Mouse (Mus musculus): ENCODE measurements around the gene Abcc9. TPM values are rescaled to one million over a fixed set of nuclear protein-coding genes. Genes with fewer than 3 reads are reported as not detected.

Abcc9 gene
- polyA plus RNA-seq (2015; fragmentation: Nextera tagmentation; extraction: Ambion mirVana) = 14.7 and 14.9 TPM in 2 replicates

DNA sequence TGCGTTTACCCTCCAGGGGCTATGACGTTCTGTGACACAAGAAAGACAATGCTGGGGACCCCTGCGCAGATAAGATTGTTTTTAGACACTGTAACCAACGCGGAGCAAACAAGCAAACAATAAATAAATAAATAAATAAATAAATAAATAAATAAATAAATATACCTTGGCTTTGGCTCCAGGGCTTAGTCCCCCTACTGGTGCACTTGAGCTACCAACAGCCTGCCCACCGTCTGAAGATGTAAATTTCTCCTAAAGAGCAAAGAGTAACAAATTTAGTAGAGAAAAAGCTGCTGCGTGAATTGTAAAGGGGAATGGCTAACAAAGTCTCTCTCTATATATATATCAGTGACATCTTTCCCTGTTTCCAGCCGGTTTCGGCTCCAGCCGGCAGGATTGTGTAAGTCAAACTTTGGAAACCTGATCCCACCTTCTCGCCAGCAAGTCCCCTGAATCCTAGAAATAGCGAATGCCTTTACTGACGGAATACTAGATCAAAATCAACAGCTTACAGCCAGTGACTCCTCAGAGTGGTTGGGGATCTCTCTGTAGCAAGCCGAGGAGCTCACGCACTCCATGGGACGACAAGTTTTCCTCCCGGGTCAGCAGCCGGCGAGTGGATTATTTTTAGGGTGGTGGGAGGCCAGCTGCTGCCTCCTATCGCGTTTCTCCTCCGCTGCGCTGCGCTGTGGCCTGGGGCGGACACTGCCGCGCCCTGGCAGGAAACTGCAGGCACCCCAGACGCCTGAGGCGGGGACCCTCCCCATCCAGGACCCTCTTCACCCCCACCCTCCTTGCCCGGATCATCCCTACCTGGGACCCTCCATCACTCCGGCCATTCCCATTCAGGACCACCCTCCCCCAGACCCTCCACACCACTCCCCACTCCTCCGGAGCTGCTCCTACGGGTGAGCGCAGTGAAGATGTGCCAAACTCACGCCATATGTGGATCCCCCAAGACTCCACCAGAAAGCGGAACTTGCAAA lies at the start of gene Abcc9:
Gene Abcc9, minus strand, starts transcription at position 664 of the 986 bp plus-strand sequence.
- Histone ChIP-seq H3K27me3 (ENCODE audit: control insufficient read depth, insufficient read depth, low read length) (no peaks in the 10 kb centered on the region), H3K36me3 (ENCODE audit: control insufficient read depth, insufficient read depth, low read length) (no peaks in the 10 kb centered on the region), H3K4me1 (ENCODE audit: control insufficient read depth, insufficient read depth, low read length) (peaks cover 16% of the 10 kb centered on the region), H3K9ac (ENCODE audit: low read length) (peak within 1 kb of the TSS; percentile 72), H3K27ac (ENCODE audit: low read length) (peak within 1 kb of the TSS; percentile 89), H3K9me3 (replicated peaks; ENCODE audit: control insufficient read depth, low read length) (no peaks in the 10 kb centered on the region), H3K4me2 (ENCODE audit: low read depth, low read length) (peak within 1 kb of the TSS; percentile 55), H3K4me3 (replicated peaks; ENCODE audit: low read length) (peak within 1 kb of the TSS; percentile 52)
- 7% methylated on average over 36 of the region's 36 CpGs for WGBS
- peak; percentile 70 for ATAC-seq (ENCODE audit: insufficient read depth, low FRiP score)

DNA sequence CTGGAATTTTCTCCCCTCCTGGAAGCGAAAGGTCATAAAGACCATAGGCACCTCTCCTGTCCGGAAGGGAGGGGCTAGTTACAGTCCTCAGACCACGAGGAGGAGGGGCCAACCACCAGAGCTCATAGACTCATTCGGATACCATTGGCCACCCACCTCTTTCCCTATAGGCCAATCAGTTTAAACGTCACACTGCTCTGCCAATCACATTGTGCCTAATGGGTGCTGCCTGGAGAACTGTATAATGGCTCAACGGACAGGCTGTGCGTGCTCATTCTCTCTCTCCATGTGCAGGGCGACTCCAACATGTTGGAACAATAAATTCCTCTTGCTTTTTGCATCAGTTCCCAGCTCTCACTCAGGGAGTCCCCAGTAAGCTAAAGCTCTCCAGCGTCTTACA lies 49.2 kb upstream of the Abcc9 start:
- Histone ChIP-seq H3K4me3 (replicated peaks; ENCODE audit: low read length) (no peak overlapping the region), H3K27me3 (ENCODE audit: control insufficient read depth, insufficient read depth, low read length) (no peaks in the 10 kb centered on the region), H3K4me2 (ENCODE audit: low read depth, low read length) (no peak overlapping the region), H3K27ac (ENCODE audit: low read length) (no peak overlapping the region), H3K9me3 (replicated peaks; ENCODE audit: control insufficient read depth, low read length) (no peaks in the 10 kb centered on the region), H3K9ac (ENCODE audit: low read length) (no peak overlapping the region), H3K4me1 (ENCODE audit: control insufficient read depth, insufficient read depth, low read length) (peaks cover 18% of the 10 kb centered on the region), H3K36me3 (ENCODE audit: control insufficient read depth, insufficient read depth, low read length) (no peaks in the 10 kb centered on the region)
- WGBS = 55% methylated on average over 9 of the region's 9 CpGs
- no peak for ATAC-seq (ENCODE audit: insufficient read depth, low FRiP score)

DNA sequence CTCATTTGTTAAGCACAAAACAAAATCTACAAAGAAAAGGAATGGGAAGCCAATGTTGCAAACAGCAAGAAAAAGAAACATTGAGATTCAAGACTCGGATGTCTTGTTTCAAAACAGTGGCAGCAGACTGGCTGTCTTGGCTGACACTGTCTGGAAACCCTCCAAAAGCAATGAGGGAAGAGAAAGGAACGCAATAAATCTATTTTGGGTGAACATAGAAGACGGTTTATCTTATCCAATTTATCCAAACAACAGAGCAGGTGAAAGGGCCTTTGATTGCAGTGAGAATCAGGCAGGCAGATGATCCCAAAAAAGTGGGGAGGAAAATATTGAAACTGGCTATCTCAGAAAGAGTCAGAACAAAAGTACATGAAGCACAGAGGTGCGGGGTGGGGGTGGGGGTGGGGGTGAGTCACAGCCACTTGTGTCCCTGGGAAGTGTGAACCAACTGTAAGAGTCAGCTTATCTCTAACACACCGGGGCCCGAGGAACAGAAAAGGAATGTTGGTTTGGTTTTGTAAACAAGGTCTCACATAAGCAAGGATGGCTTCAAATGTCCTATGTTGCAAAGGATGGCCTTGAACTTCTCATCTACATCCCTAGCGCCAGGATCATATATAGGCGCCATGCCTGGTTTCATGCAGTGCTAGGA lies 46.1 kb upstream of the Abcc9 start:
- H3K9me3 ChIP-seq (replicated peaks; ENCODE audit: control insufficient read depth, low read length) = no peaks in the 10 kb centered on the region
- no peak overlapping the region; the same call in 1 of the 2 replicates for H3K27ac ChIP-seq (ENCODE audit: low read length)
- H3K9ac ChIP-seq (ENCODE audit: low read length) = no peak overlapping the region
- no peak for ATAC-seq (ENCODE audit: insufficient read depth, low FRiP score)
- no peak overlapping the region for H3K4me2 ChIP-seq (ENCODE audit: low read depth, low read length)
- H3K4me3 ChIP-seq (replicated peaks; ENCODE audit: low read length) = no peak overlapping the region
- no peaks in the 10 kb centered on the region for H3K36me3 ChIP-seq (ENCODE audit: control insufficient read depth, insufficient read depth, low read length)
- H3K4me1 ChIP-seq (ENCODE audit: control insufficient read depth, insufficient read depth, low read length) = peaks cover 18% of the 10 kb centered on the region
- WGBS = 40% methylated on average over 8 of the region's 8 CpGs
- no peaks in the 10 kb centered on the region for H3K27me3 ChIP-seq (ENCODE audit: control insufficient read depth, insufficient read depth, low read length)

DNA sequence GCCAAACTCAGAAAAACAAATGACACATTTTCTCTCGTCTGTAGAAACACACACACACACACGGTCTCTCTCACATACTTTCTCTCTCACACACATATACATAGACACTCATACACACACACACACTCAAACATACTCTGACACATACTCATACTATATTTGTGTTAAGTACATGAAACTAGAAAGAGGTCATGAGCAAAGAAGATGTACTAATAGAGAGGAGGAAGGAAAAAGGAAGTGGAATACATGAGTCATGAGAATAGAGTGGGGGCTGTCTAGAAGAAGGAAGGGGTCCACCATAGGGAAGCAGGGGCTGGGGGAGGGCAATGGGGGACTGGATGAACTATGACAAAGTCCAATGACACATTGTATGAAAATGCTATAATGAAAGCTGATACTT lies 45.0 kb upstream of the Abcc9 start:
- H3K9ac ChIP-seq (ENCODE audit: low read length) = no peak overlapping the region
- ATAC-seq (ENCODE audit: insufficient read depth, low FRiP score) = no peak
- no peaks in the 10 kb centered on the region for H3K27me3 ChIP-seq (ENCODE audit: control insufficient read depth, insufficient read depth, low read length)
- no peak overlapping the region for H3K4me3 ChIP-seq (replicated peaks; ENCODE audit: low read length)
- no peaks in the 10 kb centered on the region for H3K36me3 ChIP-seq (ENCODE audit: control insufficient read depth, insufficient read depth, low read length)
- peak overlapping the region; percentile 66 for H3K27ac ChIP-seq (ENCODE audit: low read length)
- H3K4me1 ChIP-seq (ENCODE audit: control insufficient read depth, insufficient read depth, low read length) = peaks cover 18% of the 10 kb centered on the region
- no peaks in the 10 kb centered on the region for H3K9me3 ChIP-seq (replicated peaks; ENCODE audit: control insufficient read depth, low read length)
- WGBS = 35% methylated on average over 2 of the region's 2 CpGs
- H3K4me2 ChIP-seq (ENCODE audit: low read depth, low read length) = peak overlapping the region; percentile 14

DNA sequence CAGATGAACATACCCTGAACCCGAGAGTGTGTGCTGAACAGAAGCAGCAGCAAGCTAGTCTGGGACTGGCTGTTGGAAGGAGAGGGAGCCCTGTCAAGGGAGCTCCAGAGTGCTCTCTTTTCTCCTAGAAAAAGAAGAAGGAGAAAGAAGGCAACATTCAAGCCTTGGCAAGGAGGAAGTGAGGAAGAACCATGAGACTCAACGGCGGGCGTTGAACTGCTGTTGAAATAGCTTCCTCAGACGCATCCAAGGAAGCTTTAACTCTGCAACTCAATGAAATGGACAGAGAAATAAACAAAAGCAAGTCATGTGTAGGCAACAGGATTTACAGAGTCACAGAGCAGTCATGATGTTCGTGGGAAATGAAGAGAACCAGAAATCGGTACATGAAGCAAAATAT lies 44.6 kb upstream of the Abcc9 start:
- H3K36me3 ChIP-seq (ENCODE audit: control insufficient read depth, insufficient read depth, low read length) = no peaks in the 10 kb centered on the region
- peak overlapping the region; percentile 14 for H3K4me2 ChIP-seq (ENCODE audit: low read depth, low read length)
- H3K27me3 ChIP-seq (ENCODE audit: control insufficient read depth, insufficient read depth, low read length) = no peaks in the 10 kb centered on the region
- no peak overlapping the region for H3K4me3 ChIP-seq (replicated peaks; ENCODE audit: low read length)
- H3K4me1 ChIP-seq (ENCODE audit: control insufficient read depth, insufficient read depth, low read length) = peaks cover 18% of the 10 kb centered on the region; the same call in 1 of the 2 replicates
- peak overlapping the region; percentile 66 for H3K27ac ChIP-seq (ENCODE audit: low read length)
- 40% methylated on average over 7 of the region's 7 CpGs for WGBS
- no peaks in the 10 kb centered on the region for H3K9me3 ChIP-seq (replicated peaks; ENCODE audit: control insufficient read depth, low read length)
- peak overlapping the region; percentile 11; the same call in 1 of the 2 replicates for H3K9ac ChIP-seq (ENCODE audit: low read length)
- no peak for ATAC-seq (ENCODE audit: insufficient read depth, low FRiP score)

DNA sequence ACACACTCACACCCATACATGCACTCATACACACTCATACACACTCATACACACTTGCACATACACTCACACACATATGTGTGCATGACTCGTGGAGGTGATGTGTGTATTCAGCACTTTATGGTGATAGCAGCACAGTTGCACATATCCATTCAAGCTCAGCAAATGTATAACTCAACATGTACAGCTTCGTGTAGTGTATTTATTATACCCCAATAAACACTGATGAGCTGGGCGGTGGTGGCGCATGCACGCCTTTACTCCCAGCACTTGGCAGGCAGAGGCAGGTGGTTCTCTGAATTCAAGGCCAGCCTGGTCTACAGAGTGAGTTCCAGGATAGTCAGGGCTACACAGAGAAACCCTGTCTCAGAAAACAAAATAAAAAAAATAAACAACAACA lies 43.4 kb upstream of the Abcc9 start:
- H3K9ac ChIP-seq (ENCODE audit: low read length) = no peak overlapping the region
- no peaks in the 10 kb centered on the region for H3K9me3 ChIP-seq (replicated peaks; ENCODE audit: control insufficient read depth, low read length)
- 88% methylated on average over 5 of the region's 5 CpGs for WGBS
- H3K4me2 ChIP-seq (ENCODE audit: low read depth, low read length) = no peak overlapping the region
- H3K27me3 ChIP-seq (ENCODE audit: control insufficient read depth, insufficient read depth, low read length) = no peaks in the 10 kb centered on the region
- no peak for ATAC-seq (ENCODE audit: insufficient read depth, low FRiP score)
- H3K27ac ChIP-seq (ENCODE audit: low read length) = no peak overlapping the region
- peaks cover 18% of the 10 kb centered on the region; the same call in 1 of the 2 replicates for H3K4me1 ChIP-seq (ENCODE audit: control insufficient read depth, insufficient read depth, low read length)
- no peak overlapping the region for H3K4me3 ChIP-seq (replicated peaks; ENCODE audit: low read length)
- H3K36me3 ChIP-seq (ENCODE audit: control insufficient read depth, insufficient read depth, low read length) = no peaks in the 10 kb centered on the region

DNA sequence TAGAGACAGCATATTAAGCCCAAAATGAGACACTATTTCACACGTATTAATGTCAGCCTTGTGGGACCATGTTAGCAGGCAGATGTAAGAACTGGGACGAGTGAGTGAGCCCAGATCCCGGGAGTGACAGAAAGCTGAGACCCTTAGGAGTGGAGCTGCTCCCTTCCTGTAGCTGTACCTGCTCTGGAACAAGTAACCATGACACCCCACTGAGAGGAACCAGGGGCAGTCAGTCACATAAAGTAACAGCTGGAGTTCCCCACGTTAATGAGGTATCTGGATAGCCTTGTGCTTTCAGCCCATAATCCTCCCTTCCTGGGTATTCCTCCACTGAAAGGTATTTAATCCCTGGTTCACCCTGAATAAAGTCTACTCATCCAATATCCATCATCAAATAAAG lies 41.1 kb upstream of the Abcc9 start:
- Histone ChIP-seq H3K27ac (ENCODE audit: low read length) (no peak overlapping the region), H3K27me3 (ENCODE audit: control insufficient read depth, insufficient read depth, low read length) (no peaks in the 10 kb centered on the region), H3K4me1 (ENCODE audit: control insufficient read depth, insufficient read depth, low read length) (peaks cover 13% of the 10 kb centered on the region; the same call in 1 of the 2 replicates), H3K36me3 (ENCODE audit: control insufficient read depth, insufficient read depth, low read length) (no peaks in the 10 kb centered on the region), H3K9ac (ENCODE audit: low read length) (no peak overlapping the region), H3K4me3 (replicated peaks; ENCODE audit: low read length) (no peak overlapping the region), H3K9me3 (replicated peaks; ENCODE audit: control insufficient read depth, low read length) (no peaks in the 10 kb centered on the region), H3K4me2 (ENCODE audit: low read depth, low read length) (no peak overlapping the region)
- WGBS = 48% methylated on average over 4 of the region's 4 CpGs
- peak; percentile 51; the same call in 1 of the 2 replicates for ATAC-seq (ENCODE audit: insufficient read depth, low FRiP score)

DNA sequence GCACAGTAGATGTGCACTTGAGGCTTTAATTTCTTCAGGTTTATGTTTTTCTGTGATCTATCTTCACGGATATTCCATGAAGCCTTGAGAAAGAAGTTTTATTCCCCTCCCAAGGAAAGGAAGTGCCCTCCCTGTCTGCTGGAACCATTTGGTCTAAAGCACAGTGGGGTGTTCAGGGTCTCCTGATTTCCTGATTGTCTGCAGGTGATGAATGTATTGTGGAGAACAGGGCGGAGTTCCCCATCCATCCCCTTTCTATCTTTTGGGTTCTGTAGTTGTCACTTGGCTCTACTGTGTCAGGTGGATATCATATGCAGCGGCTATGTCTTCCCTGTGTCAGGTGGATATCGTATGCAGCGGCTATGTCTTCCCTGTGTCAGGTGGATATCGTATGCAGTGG lies 39.6 kb upstream of the Abcc9 start:
- Histone ChIP-seq H3K9ac (ENCODE audit: low read length) (no peak overlapping the region), H3K27me3 (ENCODE audit: control insufficient read depth, insufficient read depth, low read length) (no peaks in the 10 kb centered on the region), H3K4me3 (replicated peaks; ENCODE audit: low read length) (no peak overlapping the region), H3K27ac (ENCODE audit: low read length) (no peak overlapping the region), H3K4me2 (ENCODE audit: low read depth, low read length) (no peak overlapping the region), H3K36me3 (ENCODE audit: control insufficient read depth, insufficient read depth, low read length) (no peaks in the 10 kb centered on the region), H3K9me3 (replicated peaks; ENCODE audit: control insufficient read depth, low read length) (no peaks in the 10 kb centered on the region), H3K4me1 (ENCODE audit: control insufficient read depth, insufficient read depth, low read length) (peaks cover 2% of the 10 kb centered on the region; the same call in 1 of the 2 replicates)
- 89% methylated on average over 6 of the region's 6 CpGs for WGBS
- ATAC-seq (ENCODE audit: insufficient read depth, low FRiP score) = no peak

DNA sequence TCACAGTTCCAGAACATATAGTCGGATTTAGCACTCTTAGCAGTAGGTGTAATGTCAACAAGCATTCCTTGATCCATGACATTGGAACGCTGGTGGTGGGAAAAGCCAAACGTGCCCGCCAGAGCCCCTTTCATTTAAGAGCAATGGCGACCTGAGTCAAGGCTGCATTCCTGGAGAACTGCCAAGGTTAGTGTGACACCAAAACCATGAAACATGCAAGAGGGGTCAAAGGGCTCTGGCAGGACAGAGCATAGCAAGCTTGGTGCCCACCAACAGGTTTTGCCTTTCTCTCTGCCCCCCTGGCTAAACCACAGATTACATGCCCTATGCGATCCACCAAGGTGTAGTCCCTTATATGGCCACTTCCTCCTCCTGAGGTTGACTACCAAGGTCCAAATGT lies 36.5 kb upstream of the Abcc9 start:
- Histone ChIP-seq H3K4me1 (ENCODE audit: control insufficient read depth, insufficient read depth, low read length) (no peaks in the 10 kb centered on the region), H3K27me3 (ENCODE audit: control insufficient read depth, insufficient read depth, low read length) (no peaks in the 10 kb centered on the region), H3K4me3 (replicated peaks; ENCODE audit: low read length) (no peak overlapping the region), H3K36me3 (ENCODE audit: control insufficient read depth, insufficient read depth, low read length) (no peaks in the 10 kb centered on the region), H3K27ac (ENCODE audit: low read length) (no peak overlapping the region), H3K9ac (ENCODE audit: low read length) (no peak overlapping the region), H3K4me2 (ENCODE audit: low read depth, low read length) (no peak overlapping the region), H3K9me3 (replicated peaks; ENCODE audit: control insufficient read depth, low read length) (no peaks in the 10 kb centered on the region)
- ATAC-seq (ENCODE audit: insufficient read depth, low FRiP score) = no peak
- WGBS = 71% methylated on average over 6 of the region's 6 CpGs
